Mouse (Mus musculus): ENCODE measurements around the gene Gm20388. TPM values are rescaled to one million over a fixed set of nuclear protein-coding genes. Genes with fewer than 3 reads are reported as not detected.

Gm20388 gene
- polyA plus RNA-seq, 1 experiment from 2014 or later: 7.4 TPM

- 35% methylated on average over 13 of the region's 13 CpGs for WGBS
- Histone ChIP-seq H3K9ac (no peak overlapping the region), H3K27ac (no peak overlapping the region)
Measured at GRCm38 (mm10) chr8:120980948-120981347, 1070.3 kb downstream of the Gm20388 start.

GRCm38 (mm10) chr8:120984888-120985287, 1074.2 kb downstream of the Gm20388 start:
- WGBS: 61% methylated on average over 8 of the region's 8 CpGs
- no peak overlapping the region for H3K9ac ChIP-seq
- H3K36me3 ChIP-seq: no peaks in the 10 kb centered on the region
- no peak overlapping the region for H3K27ac ChIP-seq
- H3K9me3 ChIP-seq (replicated peaks): no peaks in the 10 kb centered on the region
- H3K4me2 ChIP-seq: no peak overlapping the region
- peaks cover 63% of the 10 kb centered on the region for H3K27me3 ChIP-seq
- H3K4me3 ChIP-seq (replicated peaks): no peak overlapping the region
- no peak for ATAC-seq (replicated peaks; ENCODE audit: low FRiP score)
- H3K4me1 ChIP-seq: peaks cover 7% of the 10 kb centered on the region

More at GRCm38 (mm10) chr8:120980948-120981347, 1070.3 kb downstream of the Gm20388 start:
- H3K36me3 ChIP-seq: no peaks in the 10 kb centered on the region
- H3K9me3 ChIP-seq (replicated peaks): no peaks in the 10 kb centered on the region
- H3K4me1 ChIP-seq: peaks cover 7% of the 10 kb centered on the region
- ATAC-seq (replicated peaks; ENCODE audit: low FRiP score): no peak
- H3K27me3 ChIP-seq: peaks cover 79% of the 10 kb centered on the region
- no peak overlapping the region for H3K4me2 ChIP-seq
- no peak overlapping the region for H3K4me3 ChIP-seq (replicated peaks)

- Histone ChIP-seq H3K9me3 (replicated peaks) (no peaks in the 10 kb centered on the region), H3K36me3 (no peaks in the 10 kb centered on the region), H3K27me3 (peaks cover 56% of the 10 kb centered on the region), H3K4me2 (no peak overlapping the region), H3K4me1 (peaks cover 3% of the 10 kb centered on the region), H3K4me3 (replicated peaks) (no peak overlapping the region), H3K27ac (no peak overlapping the region), H3K9ac (no peak overlapping the region)
- WGBS: 84% methylated on average over 7 of the region's 7 CpGs
- no peak for ATAC-seq (replicated peaks; ENCODE audit: low FRiP score)
Measured at GRCm38 (mm10) chr8:120986022-120986421, 1075.4 kb downstream of the Gm20388 start.

- Histone ChIP-seq H3K27me3 (peaks cover 83% of the 10 kb centered on the region), H3K27ac (no peak overlapping the region), H3K4me2 (no peak overlapping the region), H3K4me1 (peaks cover 14% of the 10 kb centered on the region), H3K36me3 (no peaks in the 10 kb centered on the region), H3K9ac (no peak overlapping the region), H3K4me3 (replicated peaks) (no peak overlapping the region), H3K9me3 (replicated peaks) (no peaks in the 10 kb centered on the region)
- ATAC-seq (replicated peaks; ENCODE audit: low FRiP score): peak; percentile 40; the same call in 1 of the 2 replicates
- 23% methylated on average over 16 of the region's 16 CpGs for WGBS
Measured at GRCm38 (mm10) chr8:120993738-120994137, 1083.1 kb downstream of the Gm20388 start.

- no peak overlapping the region for H3K4me2 ChIP-seq
- no peak overlapping the region for H3K27ac ChIP-seq
- peaks cover 88% of the 10 kb centered on the region for H3K27me3 ChIP-seq
- no peaks in the 10 kb centered on the region for H3K9me3 ChIP-seq (replicated peaks)
- no peak overlapping the region for H3K4me3 ChIP-seq (replicated peaks)
- WGBS: 71% methylated on average over 9 of the region's 9 CpGs
- no peak overlapping the region for H3K9ac ChIP-seq
- H3K4me1 ChIP-seq: peaks cover 14% of the 10 kb centered on the region
- no peaks in the 10 kb centered on the region for H3K36me3 ChIP-seq
- no peak for ATAC-seq (replicated peaks; ENCODE audit: low FRiP score)
Measured at GRCm38 (mm10) chr8:120995424-120995823, 1084.8 kb downstream of the Gm20388 start.

GRCm38 (mm10) chr8:120996905-120997581, 1086.4 kb downstream of the Gm20388 start:
- Histone ChIP-seq H3K9me3 (replicated peaks) (no peaks in the 10 kb centered on the region), H3K27ac (no peak overlapping the region), H3K4me2 (no peak overlapping the region), H3K27me3 (peaks cover 81% of the 10 kb centered on the region), H3K36me3 (no peaks in the 10 kb centered on the region), H3K4me1 (peaks cover 5% of the 10 kb centered on the region; the same call in 1 of the 2 replicates), H3K9ac (no peak overlapping the region), H3K4me3 (replicated peaks) (no peak overlapping the region)
- WGBS: 62% methylated on average over 12 of the region's 12 CpGs
- ATAC-seq (replicated peaks; ENCODE audit: low FRiP score): no peak

- no peak overlapping the region for H3K4me2 ChIP-seq
- H3K4me3 ChIP-seq (replicated peaks): no peak overlapping the region
- H3K9me3 ChIP-seq (replicated peaks): no peaks in the 10 kb centered on the region
- H3K27me3 ChIP-seq: peaks cover 79% of the 10 kb centered on the region
- peaks cover 13% of the 10 kb centered on the region for H3K4me1 ChIP-seq
- no peaks in the 10 kb centered on the region for H3K36me3 ChIP-seq
- no peak overlapping the region for H3K27ac ChIP-seq
- 61% methylated on average over 9 of the region's 9 CpGs for WGBS
- H3K9ac ChIP-seq: no peak overlapping the region
- no peak for ATAC-seq (replicated peaks; ENCODE audit: low FRiP score)
Measured at GRCm38 (mm10) chr8:120997926-120998325, 1087.3 kb downstream of the Gm20388 start.

GRCm38 (mm10) chr8:120998966-120999365, 1088.3 kb downstream of the Gm20388 start:
- peaks cover 79% of the 10 kb centered on the region for H3K27me3 ChIP-seq
- ATAC-seq (replicated peaks; ENCODE audit: low FRiP score): no peak
- H3K9me3 ChIP-seq (replicated peaks): no peaks in the 10 kb centered on the region
- no peak overlapping the region for H3K4me2 ChIP-seq
- H3K36me3 ChIP-seq: no peaks in the 10 kb centered on the region
- peaks cover 19% of the 10 kb centered on the region for H3K4me1 ChIP-seq
- no peak overlapping the region for H3K4me3 ChIP-seq (replicated peaks)
- no peak overlapping the region for H3K9ac ChIP-seq
- H3K27ac ChIP-seq: no peak overlapping the region
- 51% methylated on average over 14 of the region's 14 CpGs for WGBS

- no peak for ATAC-seq (replicated peaks; ENCODE audit: low FRiP score)
- Histone ChIP-seq H3K4me3 (replicated peaks) (no peak overlapping the region), H3K9ac (no peak overlapping the region), H3K4me1 (peaks cover 18% of the 10 kb centered on the region), H3K9me3 (replicated peaks) (0 out of 2 replicates have a peak, but pooled peaks cover 4% of the 10 kb centered on the region), H3K27ac (no peak overlapping the region), H3K27me3 (peaks cover 49% of the 10 kb centered on the region), H3K4me2 (no peak overlapping the region), H3K36me3 (no peaks in the 10 kb centered on the region)
- WGBS: 65% methylated on average over 12 of the region's 12 CpGs
Measured at GRCm38 (mm10) chr8:121001951-121002350, 1091.3 kb downstream of the Gm20388 start.

GRCm38 (mm10) chr8:121002871-121003539, 1092.4 kb downstream of the Gm20388 start:
- Histone ChIP-seq H3K27me3 (peaks cover 39% of the 10 kb centered on the region), H3K9ac (no peak overlapping the region), H3K36me3 (no peaks in the 10 kb centered on the region), H3K9me3 (replicated peaks) (0 out of 2 replicates have a peak, but pooled peaks cover 4% of the 10 kb centered on the region), H3K4me2 (no peak overlapping the region), H3K4me1 (peaks cover 18% of the 10 kb centered on the region), H3K27ac (peak overlapping the region; percentile 54), H3K4me3 (replicated peaks) (no peak overlapping the region)
- WGBS: 23% methylated on average over 17 of the region's 17 CpGs
- ATAC-seq (replicated peaks; ENCODE audit: low FRiP score): 0 out of 2 replicates have a peak, but pooled peaks have one; percentile 49

GRCm38 (mm10) chr8:121003639-121004038, 1093.0 kb downstream of the Gm20388 start:
- H3K4me2 ChIP-seq: no peak overlapping the region
- 58% methylated on average over 2 of the region's 2 CpGs for WGBS
- H3K27me3 ChIP-seq: peaks cover 37% of the 10 kb centered on the region
- H3K9ac ChIP-seq: no peak overlapping the region
- 0 out of 2 replicates have a peak, but pooled peaks cover 4% of the 10 kb centered on the region for H3K9me3 ChIP-seq (replicated peaks)
- peak overlapping the region; percentile 54 for H3K27ac ChIP-seq
- peaks cover 18% of the 10 kb centered on the region for H3K4me1 ChIP-seq
- no peaks in the 10 kb centered on the region for H3K36me3 ChIP-seq
- no peak for ATAC-seq (replicated peaks; ENCODE audit: low FRiP score)
- H3K4me3 ChIP-seq (replicated peaks): no peak overlapping the region

- 64% methylated on average over 6 of the region's 6 CpGs for WGBS
- Histone ChIP-seq H3K27ac (no peak overlapping the region), H3K4me1 (peaks cover 7% of the 10 kb centered on the region; the same call in 1 of the 2 replicates), H3K36me3 (no peaks in the 10 kb centered on the region), H3K9ac (no peak overlapping the region), H3K4me2 (no peak overlapping the region), H3K9me3 (replicated peaks) (no peaks in the 10 kb centered on the region), H3K4me3 (replicated peaks) (no peak overlapping the region), H3K27me3 (peaks cover 95% of the 10 kb centered on the region)
- ATAC-seq (replicated peaks; ENCODE audit: low FRiP score): no peak
Measured at GRCm38 (mm10) chr8:121013318-121013717, 1102.7 kb downstream of the Gm20388 start.
